Mouse (Mus musculus): ENCODE measurements around the gene Smim14. TPM values are rescaled to one million over a fixed set of nuclear protein-coding genes. Genes with fewer than 3 reads are reported as not detected.

Smim14 gene
- polyA plus RNA-seq, 1 experiment from 2014 or later: 249 TPM

- ATAC-seq (peak; percentile 84), DNase-seq (ENCODE audit: low spot score) (peak; percentile 85)
- peak overlapping the region; percentile 81 for H3K4me2 ChIP-seq (replicated peaks; ENCODE audit: low read depth, low read length)
- peaks cover 9% of the 10 kb centered on the region; the same call in 1 of the 2 replicates for H3K36me3 ChIP-seq (ENCODE audit: insufficient read depth, low read length)
- H3K27ac ChIP-seq (ENCODE audit: low read length): peak overlapping the region; percentile 99
- peak overlapping the region; percentile 86 for H3K4me3 ChIP-seq (ENCODE audit: low read depth, low read length)
- under 1% methylated on average over 42 of the region's 57 CpGs for WGBS
- H3K4me1 ChIP-seq (ENCODE audit: insufficient read depth, low read depth, low read length): peaks cover 21% of the 10 kb centered on the region; the same call in 1 of the 2 replicates
- no peaks in the 10 kb centered on the region for H3K9me3 ChIP-seq (ENCODE audit: low read length)
- H3K27me3 ChIP-seq (replicated peaks; ENCODE audit: insufficient read depth, low read length): no peaks in the 10 kb centered on the region
- TF ChIP-seq CTCF (IDR thresholded peaks at IDR 0.05) (peak; percentile 61), EP300 (IDR thresholded peaks at IDR 0.05) (no peak)
- peak overlapping the region; percentile 94 for H3K9ac ChIP-seq (replicated peaks; ENCODE audit: low read depth)
These were observed 44.9 kb downstream of the Smim14 start for GRCm38 (mm10) chr5:65491767-65492715.

DNA sequence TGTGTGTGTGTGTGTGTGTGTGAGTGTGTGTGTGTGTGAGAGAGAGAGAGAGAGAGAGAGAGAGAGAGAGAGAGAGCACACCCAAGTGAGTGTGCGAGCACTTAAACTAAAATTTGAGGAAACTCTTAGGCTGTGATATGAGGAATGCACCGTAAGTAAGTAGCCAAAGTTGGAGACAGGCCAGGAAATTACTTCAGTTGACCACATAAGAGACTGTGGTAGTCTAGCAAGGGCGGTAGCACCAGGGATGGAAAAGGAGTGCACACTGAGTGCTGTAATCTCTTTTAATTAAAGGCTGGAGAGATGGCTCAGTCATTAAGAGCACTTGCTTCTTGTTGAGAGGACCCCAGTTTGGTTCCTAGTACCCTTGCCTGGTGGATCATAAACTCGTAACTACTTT, 47.2 kb downstream of the Smim14 start:
- H3K27me3 ChIP-seq (replicated peaks; ENCODE audit: insufficient read depth, low read length): no peaks in the 10 kb centered on the region
- no peak overlapping the region for H3K9ac ChIP-seq (replicated peaks; ENCODE audit: low read depth)
- DNase-seq (ENCODE audit: low spot score) (peak; percentile 91), ATAC-seq (no peak)
- TF ChIP-seq CTCF (IDR thresholded peaks at IDR 0.05): no peak
- TF ChIP-seq EP300 (IDR thresholded peaks at IDR 0.05): 0 out of 2 replicates have a peak, but pooled peaks have one; percentile 10
- H3K4me2 ChIP-seq (replicated peaks; ENCODE audit: low read depth, low read length): no peak overlapping the region
- no peak overlapping the region for H3K4me3 ChIP-seq (ENCODE audit: low read depth, low read length)
- 37% methylated on average over 4 of the region's 4 CpGs for whole genome bisulfite sequencing
- H3K27ac ChIP-seq (ENCODE audit: low read length): no peak overlapping the region
- peaks cover 21% of the 10 kb centered on the region; the same call in 1 of the 2 replicates for H3K4me1 ChIP-seq (ENCODE audit: insufficient read depth, low read depth, low read length)
- no peaks in the 10 kb centered on the region for H3K9me3 ChIP-seq (ENCODE audit: low read length)
- H3K36me3 ChIP-seq (ENCODE audit: insufficient read depth, low read length): peaks cover 9% of the 10 kb centered on the region; the same call in 1 of the 2 replicates

DNA sequence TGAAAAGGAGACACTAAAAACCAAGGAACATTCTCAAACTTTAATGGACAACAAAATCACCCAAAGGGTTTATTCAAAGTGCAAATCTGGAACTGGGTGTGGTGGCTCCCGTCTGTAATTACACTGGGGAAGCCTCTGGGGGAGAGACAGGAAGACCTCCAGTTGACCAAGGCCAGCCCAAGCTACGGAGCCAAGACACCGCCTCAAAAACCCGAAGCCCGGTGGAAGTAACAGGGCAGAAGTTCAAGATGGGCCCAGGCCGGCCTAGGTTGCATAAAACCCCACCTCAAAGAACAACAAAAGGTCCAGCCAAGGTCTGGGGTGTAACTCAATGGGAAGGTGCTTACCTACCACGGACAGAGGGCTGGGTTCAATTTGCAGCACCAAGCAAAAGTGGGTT, 48.3 kb downstream of the Smim14 start:
- Histone ChIP-seq H3K4me3 (ENCODE audit: low read depth, low read length) (no peak overlapping the region), H3K4me1 (ENCODE audit: insufficient read depth, low read depth, low read length) (peaks cover 21% of the 10 kb centered on the region; the same call in 1 of the 2 replicates), H3K4me2 (replicated peaks; ENCODE audit: low read depth, low read length) (no peak overlapping the region), H3K27me3 (replicated peaks; ENCODE audit: insufficient read depth, low read length) (no peaks in the 10 kb centered on the region), H3K9ac (replicated peaks; ENCODE audit: low read depth) (no peak overlapping the region), H3K36me3 (ENCODE audit: insufficient read depth, low read length) (peaks cover 9% of the 10 kb centered on the region; the same call in 1 of the 2 replicates), H3K9me3 (ENCODE audit: low read length) (no peaks in the 10 kb centered on the region), H3K27ac (ENCODE audit: low read length) (no peak overlapping the region)
- DNase-seq (ENCODE audit: low spot score) (no peak), ATAC-seq (no peak)
- WGBS: 70% methylated on average over 7 of the region's 7 CpGs
- TF ChIP-seq CTCF (IDR thresholded peaks at IDR 0.05) (no peak), EP300 (IDR thresholded peaks at IDR 0.05) (no peak)

- no peak overlapping the region for H3K9ac ChIP-seq (replicated peaks; ENCODE audit: low read depth)
- H3K27me3 ChIP-seq (replicated peaks; ENCODE audit: insufficient read depth, low read length): no peaks in the 10 kb centered on the region
- DNase-seq (ENCODE audit: low spot score) (peak; percentile 50), ATAC-seq (no peak)
- no peaks in the 10 kb centered on the region for H3K9me3 ChIP-seq (ENCODE audit: low read length)
- H3K4me1 ChIP-seq (ENCODE audit: insufficient read depth, low read depth, low read length): peaks cover 21% of the 10 kb centered on the region; the same call in 1 of the 2 replicates
- 70% methylated on average over 10 of the region's 10 CpGs for WGBS
- no peak for TF ChIP-seq EP300 (IDR thresholded peaks at IDR 0.05)
- no peak for TF ChIP-seq CTCF (IDR thresholded peaks at IDR 0.05)
- peaks cover 9% of the 10 kb centered on the region; the same call in 1 of the 2 replicates for H3K36me3 ChIP-seq (ENCODE audit: insufficient read depth, low read length)
- no peak overlapping the region for H3K27ac ChIP-seq (ENCODE audit: low read length)
- H3K4me3 ChIP-seq (ENCODE audit: low read depth, low read length): no peak overlapping the region
- H3K4me2 ChIP-seq (replicated peaks; ENCODE audit: low read depth, low read length): no peak overlapping the region
These were observed 49.6 kb downstream of the Smim14 start for GRCm38 (mm10) chr5:65487381-65487780.

- Histone ChIP-seq H3K9me3 (ENCODE audit: low read length) (no peaks in the 10 kb centered on the region), H3K36me3 (ENCODE audit: insufficient read depth, low read length) (peaks cover 9% of the 10 kb centered on the region; the same call in 1 of the 2 replicates), H3K27me3 (replicated peaks; ENCODE audit: insufficient read depth, low read length) (no peaks in the 10 kb centered on the region), H3K4me3 (ENCODE audit: low read depth, low read length) (no peak overlapping the region), H3K4me2 (replicated peaks; ENCODE audit: low read depth, low read length) (no peak overlapping the region), H3K27ac (ENCODE audit: low read length) (no peak overlapping the region), H3K9ac (replicated peaks; ENCODE audit: low read depth) (no peak overlapping the region), H3K4me1 (ENCODE audit: insufficient read depth, low read depth, low read length) (peaks cover 21% of the 10 kb centered on the region; the same call in 1 of the 2 replicates)
- TF ChIP-seq CTCF (IDR thresholded peaks at IDR 0.05) (no peak), EP300 (IDR thresholded peaks at IDR 0.05) (no peak)
- ATAC-seq (no peak), DNase-seq (ENCODE audit: low spot score) (no peak)
- WGBS: 100% methylated on average over 1 of the region's 2 CpGs
These were observed 50.5 kb downstream of the Smim14 start for GRCm38 (mm10) chr5:65486514-65486913.

DNA sequence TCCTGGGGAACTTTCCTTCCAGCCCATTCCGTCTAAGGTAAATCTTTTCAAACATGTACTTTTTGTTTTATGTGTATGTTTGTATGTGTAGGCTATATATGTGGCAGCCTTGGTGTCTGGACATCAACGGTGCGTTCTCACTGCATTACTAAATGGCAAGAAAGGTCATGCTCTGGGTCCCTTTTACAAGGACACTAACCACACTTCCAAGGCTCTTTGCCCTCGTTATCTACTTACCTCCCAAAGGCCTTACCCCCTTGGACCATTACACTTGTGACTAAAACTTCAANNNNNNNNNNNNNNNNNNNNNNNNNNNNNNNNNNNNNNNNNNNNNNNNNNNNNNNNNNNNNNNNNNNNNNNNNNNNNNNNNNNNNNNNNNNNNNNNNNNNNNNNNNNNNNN, 54.0 kb downstream of the Smim14 start:
- Histone ChIP-seq H3K4me2 (replicated peaks; ENCODE audit: low read depth, low read length) (no peak overlapping the region), H3K27ac (ENCODE audit: low read length) (no peak overlapping the region), H3K4me1 (ENCODE audit: insufficient read depth, low read depth, low read length) (no peaks in the 10 kb centered on the region), H3K4me3 (ENCODE audit: low read depth, low read length) (no peak overlapping the region), H3K9ac (replicated peaks; ENCODE audit: low read depth) (no peak overlapping the region), H3K27me3 (replicated peaks; ENCODE audit: insufficient read depth, low read length) (no peaks in the 10 kb centered on the region), H3K36me3 (ENCODE audit: insufficient read depth, low read length) (no peaks in the 10 kb centered on the region), H3K9me3 (ENCODE audit: low read length) (no peaks in the 10 kb centered on the region)
- DNase-seq (ENCODE audit: low spot score): no peak
- 91% methylated on average over 4 of the region's 4 CpGs for WGBS
- ATAC-seq: no peak
- TF ChIP-seq EP300 (IDR thresholded peaks at IDR 0.05) (no peak), CTCF (IDR thresholded peaks at IDR 0.05) (no peak)
